Mouse (Mus musculus) olfactory bulb, adult 2 months (tissue): Measurements from ENCODE around the gene Ghr.

Experiments
- CTCF ChIP-seq: fragments of 200-500 bp; IDR thresholded peaks from 2 replicates; pipeline ENCODE4 v1.5.1; 2012; ENCODE audit warnings: low read depth, mild to moderate bottlenecking, low read length, moderate library complexity; ENCODE audit not compliant: insufficient read depth
- POLR2A ChIP-seq: fragments of 200-500 bp; IDR thresholded peaks from 2 replicates; pipeline ENCODE4 v1.6.1; 2012; ENCODE audit warnings: mild to moderate bottlenecking, low read depth, low read length, moderate library complexity; ENCODE audit not compliant: insufficient read depth

DNA sequence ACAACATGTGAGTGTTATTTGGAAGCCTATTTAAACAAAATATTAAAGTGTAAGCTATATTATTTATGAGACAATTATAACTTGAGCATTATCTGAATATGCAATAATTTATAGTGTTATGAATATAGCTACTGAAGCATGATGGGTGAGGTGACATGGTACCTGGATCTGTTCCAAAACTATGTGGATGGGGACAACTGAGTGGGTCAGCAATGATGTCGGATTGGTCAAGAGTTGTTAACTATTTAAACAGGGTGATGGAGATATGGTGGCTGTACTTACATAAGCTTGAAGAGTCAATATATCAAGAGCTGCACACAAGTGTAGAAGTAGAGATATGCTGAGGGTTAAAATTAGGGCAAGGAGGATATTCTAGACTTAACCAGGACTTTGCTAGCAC is 70.9 kb downstream of the Ghr start:
- TF ChIP-seq CTCF (no peak), POLR2A (no peak)
